Mouse (Mus musculus): ENCODE results near the gene Nebl.
A peak's percentile ranks its signal among the peaks of the same experiment; 100 is the strongest.

Gene Nebl

GRCm38 (mm10) chr2:17710083-17710482, 21.2 kb downstream of the Nebl start:
- DNase-seq (ENCODE audit: low spot score in 2 of 2), result no peak

GRCm38 (mm10) chr2:17705964-17706363, 25.3 kb downstream of the Nebl start:
- no peak for DNase-seq (ENCODE audit: low spot score in 2 of 2)

- no peak for DNase-seq (ENCODE audit: low spot score in 2 of 2)
These were observed 25.8 kb downstream of the Nebl start for GRCm38 (mm10) chr2:17705426-17705825.

GRCm38 (mm10) chr2:17703170-17703512, 28.1 kb downstream of the Nebl start:
- DNase-seq (ENCODE audit: low spot score in 2 of 2), result no peak

GRCm38 (mm10) chr2:17702481-17703169, 28.6 kb downstream of the Nebl start:
- no peak for DNase-seq (ENCODE audit: low spot score in 2 of 2)

GRCm38 (mm10) chr2:17698161-17699087, 32.8 kb downstream of the Nebl start:
- no peak for DNase-seq (ENCODE audit: low spot score in 2 of 2)

GRCm38 (mm10) chr2:17692926-17693325, 38.3 kb downstream of the Nebl start:
- no peak for DNase-seq (ENCODE audit: low spot score in 2 of 2)

GRCm38 (mm10) chr2:17690264-17690663, 41.0 kb downstream of the Nebl start:
- DNase-seq (ENCODE audit: low spot score in 2 of 2), result no peak

GRCm38 (mm10) chr2:17687141-17687540, 44.1 kb downstream of the Nebl start:
- DNase-seq (ENCODE audit: low spot score in 2 of 2), result no peak

- DNase-seq (ENCODE audit: low spot score in 2 of 2), result no peak
These were observed 47.8 kb downstream of the Nebl start for GRCm38 (mm10) chr2:17683326-17684040.

- DNase-seq (ENCODE audit: low spot score in 2 of 2), result no peak
These were observed 59.1 kb downstream of the Nebl start for GRCm38 (mm10) chr2:17672156-17672555.

GRCm38 (mm10) chr2:17671566-17671965, 59.7 kb downstream of the Nebl start:
- DNase-seq (ENCODE audit: low spot score in 2 of 2), result no peak

GRCm38 (mm10) chr2:17669953-17670352, 61.3 kb downstream of the Nebl start:
- DNase-seq (ENCODE audit: low spot score in 2 of 2), result no peak

- DNase-seq (ENCODE audit: low spot score in 2 of 2), result no peak
These were observed 62.3 kb downstream of the Nebl start for GRCm38 (mm10) chr2:17669000-17669399.

GRCm38 (mm10) chr2:17658176-17658575, 73.1 kb downstream of the Nebl start:
- no peak for DNase-seq (ENCODE audit: low spot score in 2 of 2)

GRCm38 (mm10) chr2:17650147-17650834, 81.0 kb downstream of the Nebl start:
- no peak for DNase-seq (ENCODE audit: low spot score in 2 of 2)

GRCm38 (mm10) chr2:17649728-17650127, 81.5 kb downstream of the Nebl start:
- no peak for DNase-seq (ENCODE audit: low spot score in 2 of 2)

GRCm38 (mm10) chr2:17644282-17645262, 86.7 kb downstream of the Nebl start:
- peak; percentile 3 to 35 for DNase-seq (ENCODE audit: low spot score in 2 of 2)

- DNase-seq (ENCODE audit: low spot score in 2 of 2), result no peak
These were observed 87.4 kb downstream of the Nebl start for GRCm38 (mm10) chr2:17643869-17644268.

- no peak for DNase-seq (ENCODE audit: low spot score in 2 of 2)
These were observed 88.5 kb downstream of the Nebl start for GRCm38 (mm10) chr2:17642770-17643169.

GRCm38 (mm10) chr2:17640861-17641260, 90.4 kb downstream of the Nebl start:
- no peak for DNase-seq (ENCODE audit: low spot score in 2 of 2)
